Mouse (Mus musculus): Measurements from ENCODE around the gene Vwa5b1.

GRCm38 (mm10) chr4:138538084-138538449, 97.6 kb downstream of the Vwa5b1 start:
- no peak for TF ChIP-seq CTCF (IDR thresholded peaks at IDR 0.05; ENCODE audit: low read depth)
- TF ChIP-seq EP300 (optimal IDR thresholded peaks at IDR 0.05), result no peak

Data from stomach, postnatal 0 days (tissue).